8 mouse cellular contexts compared by ENCODE assay signal in the genomic region with DNA sequence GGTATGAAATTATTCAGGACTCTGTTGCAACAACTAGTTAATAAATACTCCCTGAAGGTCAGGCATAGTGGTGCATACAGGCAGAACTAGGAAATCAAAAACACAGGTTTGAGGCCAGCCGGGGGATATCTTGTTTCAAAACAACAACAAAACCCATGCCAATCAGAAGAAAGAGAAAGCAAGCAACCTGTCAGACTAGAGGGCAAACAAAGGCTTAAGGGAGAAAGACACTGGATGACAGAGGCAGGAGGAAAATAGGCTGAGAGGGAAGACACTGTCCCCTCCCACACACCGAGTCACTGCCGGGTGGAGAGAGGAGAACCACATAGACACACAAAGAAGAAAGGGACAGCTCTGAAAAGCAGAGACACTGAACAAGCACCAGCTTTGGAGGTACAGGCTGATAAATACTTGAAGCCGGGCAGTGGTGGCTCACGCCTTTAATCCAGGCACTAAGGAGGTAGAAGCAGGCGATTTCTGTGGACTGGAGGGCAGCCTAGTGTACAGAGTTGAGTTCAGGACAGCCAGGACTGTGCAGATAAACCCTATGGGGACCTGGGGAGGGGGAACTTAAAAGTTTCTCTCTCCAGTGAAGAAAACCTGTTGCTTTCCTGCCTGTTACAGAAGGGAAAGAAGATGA. TPM values are rescaled to one million over a fixed set of nuclear protein-coding genes. Genes with fewer than 3 reads are reported as not detected.
DNase-seq lines count a peak whose midpoint lies in the region; ATAC-seq lines count a peak whose summit lies in the region.

No protein-coding gene starts in this region.

- H3K4me3 ChIP-seq in embryonic facial prominence, embryonic 13.5 days, result peak overlapping the region; percentile 83
- H3K4me3 ChIP-seq in intestine, embryonic 14.5 days (ENCODE audit: low read depth, low read length), result peak overlapping the region; percentile 69
- H3K4me3 ChIP-seq in midbrain, embryonic 15.5 days, result peak overlapping the region; percentile 65

- peak overlapping the region; percentile 29 for H3K27ac ChIP-seq in embryonic facial prominence, embryonic 13.5 days
- peak overlapping the region; percentile 82 for H3K27ac ChIP-seq in intestine, embryonic 14.5 days (ENCODE audit: low read depth)
- H3K27ac ChIP-seq in midbrain, embryonic 15.5 days, result no peak overlapping the region

- no peaks in the 10 kb centered on the region for H3K9me3 ChIP-seq in embryonic facial prominence, embryonic 13.5 days
- H3K9me3 ChIP-seq in intestine, embryonic 14.5 days (ENCODE audit: control insufficient read depth, low read length), result no peaks in the 10 kb centered on the region
- no peaks in the 10 kb centered on the region for H3K9me3 ChIP-seq in midbrain, embryonic 15.5 days

- H3K9ac ChIP-seq in embryonic facial prominence, embryonic 13.5 days, result peak overlapping the region; percentile 74
- no peak overlapping the region; the same call in 1 of the 2 replicates for H3K9ac ChIP-seq in intestine, embryonic 14.5 days (ENCODE audit: low read length)
- 0 out of 2 replicates have a peak overlapping the region, but pooled peaks have one; percentile 69 for H3K9ac ChIP-seq in midbrain, embryonic 15.5 days

- peaks cover 47% of the 10 kb centered on the region for H3K36me3 ChIP-seq in embryonic facial prominence, embryonic 13.5 days
- peaks cover 45% of the 10 kb centered on the region for H3K36me3 ChIP-seq in intestine, embryonic 14.5 days (ENCODE audit: control insufficient read depth, insufficient read depth, low read length)
- peaks cover 32% of the 10 kb centered on the region for H3K36me3 ChIP-seq in midbrain, embryonic 15.5 days (replicated peaks)

- H3K4me1 ChIP-seq in embryonic facial prominence, embryonic 13.5 days, result peaks cover 40% of the 10 kb centered on the region
- peaks cover 27% of the 10 kb centered on the region for H3K4me1 ChIP-seq in intestine, embryonic 14.5 days (replicated peaks; ENCODE audit: control insufficient read depth, insufficient read depth, low read length)
- H3K4me1 ChIP-seq in midbrain, embryonic 15.5 days, result peaks cover 60% of the 10 kb centered on the region

- no peak for ATAC-seq in embryonic facial prominence, embryonic 13.5 days (ENCODE audit: insufficient number of reproducible peaks, insufficient read depth, low FRiP score, low TSS enrichment, low read depth)
- ATAC-seq in intestine, embryonic 14.5 days (replicated peaks; ENCODE audit: low FRiP score, low TSS enrichment, low read depth), result no peak
- no peak for ATAC-seq in midbrain, embryonic 15.5 days (replicated peaks)
- no peak for ATAC-seq in CD4-positive, CD25-positive, alpha-beta regulatory T cell, adult 4 months

- WGBS in embryonic facial prominence, embryonic 13.5 days, result 73% methylated on average over 6 of the region's 6 CpGs
- WGBS in intestine, embryonic 14.5 days, result 81% methylated on average over 6 of the region's 6 CpGs
- 90% methylated on average over 6 of the region's 6 CpGs for WGBS in midbrain, embryonic 15.5 days

- peak; percentile 28 for DNase-seq in kidney, adult 18-20 months
- no peak for DNase-seq in kidney, postnatal 10 days
- no peak for DNase-seq in intestine, embryonic 14.5 days (ENCODE audit: low spot score)
- no peak for DNase-seq in spleen, postnatal 36 days (ENCODE audit: low spot score in 2 of 2)
- DNase-seq in retina, embryonic 14.5 days (ENCODE audit: low spot score), result no peak

- no peaks in the 10 kb centered on the region for H3K27me3 ChIP-seq in embryonic facial prominence, embryonic 13.5 days
- H3K27me3 ChIP-seq in intestine, embryonic 14.5 days (replicated peaks; ENCODE audit: control insufficient read depth, insufficient read depth, low read length), result no peaks in the 10 kb centered on the region
- H3K27me3 ChIP-seq in midbrain, embryonic 15.5 days (replicated peaks), result no peaks in the 10 kb centered on the region

- H3K4me2 ChIP-seq in embryonic facial prominence, embryonic 13.5 days, result peak overlapping the region; percentile 93
- peak overlapping the region; percentile 82 for H3K4me2 ChIP-seq in intestine, embryonic 14.5 days (ENCODE audit: low read length)
- H3K4me2 ChIP-seq in midbrain, embryonic 15.5 days, result peak overlapping the region; percentile 83

RNA-seq across cellular contexts. Expression of a gene that starts 1.3 kb away (rescaled TPM):
- 936 and 1,128 TPM in 2 replicates for polyA plus RNA-seq in embryonic facial prominence, embryonic 13.5 days (2015; fragmentation: Nextera tagmentation; extraction: Ambion mirVana)
- polyA plus RNA-seq in intestine, embryonic 14.5 days (2014; fragmentation: Nextera tagmentation; extraction: Ambion mirVana), result 1,434 and 1,450 TPM in 2 replicates
- 537 and 538 TPM in 2 replicates for polyA plus RNA-seq in midbrain, embryonic 15.5 days (2015; fragmentation: Nextera tagmentation; extraction: Ambion mirVana)
- polyA plus RNA-seq in CD4-positive, CD25-positive, alpha-beta regulatory T cell, adult 4 months (2017; shearing (Covaris generic)), result 1,000 to 10,000 TPM; 2,369 to 2,427 TPM

RNA-seq across cellular contexts. Expression of a gene that starts 3.8 kb away (rescaled TPM):
- 34.4 and 34.9 TPM in 2 replicates for polyA plus RNA-seq in embryonic facial prominence, embryonic 13.5 days (2015; fragmentation: Nextera tagmentation; extraction: Ambion mirVana)
- polyA plus RNA-seq in intestine, embryonic 14.5 days (2014; fragmentation: Nextera tagmentation; extraction: Ambion mirVana), result 27.3 and 28.1 TPM in 2 replicates
- polyA plus RNA-seq in midbrain, embryonic 15.5 days (2015; fragmentation: Nextera tagmentation; extraction: Ambion mirVana), result 24.5 and 26.4 TPM in 2 replicates
- polyA plus RNA-seq in CD4-positive, CD25-positive, alpha-beta regulatory T cell, adult 4 months (2017; shearing (Covaris generic)), result 10 to 100 TPM; 15.2 to 21.1 TPM

RNA-seq across cellular contexts. Expression of a gene that starts 7.0 kb away (rescaled TPM):
- 1.4 and 1.5 TPM in 2 replicates for polyA plus RNA-seq in embryonic facial prominence, embryonic 13.5 days (2015; fragmentation: Nextera tagmentation; extraction: Ambion mirVana)
- 4.1 and 5.8 TPM in 2 replicates for polyA plus RNA-seq in intestine, embryonic 14.5 days (2014; fragmentation: Nextera tagmentation; extraction: Ambion mirVana)
- 0.54 and 0.74 TPM in 2 replicates for polyA plus RNA-seq in midbrain, embryonic 15.5 days (2015; fragmentation: Nextera tagmentation; extraction: Ambion mirVana)
- not detected for polyA plus RNA-seq in CD4-positive, CD25-positive, alpha-beta regulatory T cell, adult 4 months (2017; shearing (Covaris generic))

RNA-seq across cellular contexts. Expression of a gene that starts 9.1 kb away (rescaled TPM):
- polyA plus RNA-seq in embryonic facial prominence, embryonic 13.5 days (2015; fragmentation: Nextera tagmentation; extraction: Ambion mirVana), result 7.8 and 10.2 TPM in 2 replicates
- polyA plus RNA-seq in intestine, embryonic 14.5 days (2014; fragmentation: Nextera tagmentation; extraction: Ambion mirVana), result 3.7 and 4.0 TPM in 2 replicates
- polyA plus RNA-seq in midbrain, embryonic 15.5 days (2015; fragmentation: Nextera tagmentation; extraction: Ambion mirVana), result 3.3 and 3.8 TPM in 2 replicates
- 1 to 10 TPM; 7.4 to 8.8 TPM for polyA plus RNA-seq in CD4-positive, CD25-positive, alpha-beta regulatory T cell, adult 4 months (2017; shearing (Covaris generic))

RNA-seq across cellular contexts. Expression of a gene that starts 11.6 kb away (rescaled TPM):
- polyA plus RNA-seq in embryonic facial prominence, embryonic 13.5 days (2015; fragmentation: Nextera tagmentation; extraction: Ambion mirVana), result not detected in 2 replicates
- 0.45 TPM in 1 of 2 replicates, not detected in the other for polyA plus RNA-seq in intestine, embryonic 14.5 days (2014; fragmentation: Nextera tagmentation; extraction: Ambion mirVana)
- polyA plus RNA-seq in midbrain, embryonic 15.5 days (2015; fragmentation: Nextera tagmentation; extraction: Ambion mirVana), result not detected in 2 replicates
- polyA plus RNA-seq in CD4-positive, CD25-positive, alpha-beta regulatory T cell, adult 4 months (2017; shearing (Covaris generic)), result not detected
